Mouse (Mus musculus) bone marrow macrophage, adult 2 months (primary cell): ENCODE measurements around the gene Mettl8.

Source experiments
- CTCF ChIP-seq: IDR thresholded peaks from 2 replicates; pipeline ENCODE4 v1.5.1; 2012; ENCODE audit warnings: low read depth, mild to moderate bottlenecking, low read length, moderate library complexity
- POLR2A ChIP-seq: IDR thresholded peaks from 2 replicates; pipeline ENCODE4 v1.6.1; 2012; ENCODE audit warnings: mild to moderate bottlenecking, low read depth, low read length, borderline replicate concordance

DNA sequence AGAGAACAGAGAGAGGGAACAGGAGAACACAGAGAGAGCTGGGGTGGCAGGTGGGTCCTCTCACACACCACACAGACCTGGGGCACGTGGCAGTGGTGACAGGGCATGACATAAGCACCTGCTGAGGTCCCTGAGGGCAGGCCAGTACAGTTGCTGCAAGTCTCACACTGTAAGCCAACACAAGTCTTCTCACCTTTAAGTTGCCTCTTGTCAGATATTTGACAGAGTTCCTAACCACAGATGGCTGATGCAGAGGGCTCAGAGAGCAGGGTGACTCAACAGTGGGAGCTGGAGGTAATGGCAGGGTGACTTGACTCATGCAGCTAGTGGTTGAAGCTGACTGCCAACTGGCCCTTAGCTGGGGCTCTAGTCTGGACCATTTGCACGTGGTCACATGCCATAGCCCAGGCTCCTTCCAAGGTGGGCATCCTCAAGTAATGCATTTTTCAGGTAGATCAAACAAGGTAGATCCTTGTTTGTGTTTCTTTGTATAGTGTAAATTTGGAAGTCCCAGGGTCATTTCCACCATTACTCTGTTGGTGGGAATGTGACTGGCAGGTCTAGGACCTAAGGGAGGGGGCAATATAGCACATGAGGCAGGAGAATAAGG is 135.4 kb downstream of the Mettl8 start:
- TF ChIP-seq POLR2A (no peak), CTCF (no peak)
